Mouse (Mus musculus): ENCODE measurements around the gene Dmap1.

- no peak for TF ChIP-seq CTCF (IDR thresholded peaks at IDR 0.05; ENCODE audit: low read depth, low read length)
- TF ChIP-seq TAL1 (conservative IDR thresholded peaks at IDR 0.05; ENCODE audit: low read depth, low read length), result no peak
- TF ChIP-seq GATA1 (IDR thresholded peaks at IDR 0.05; ENCODE audit: borderline replicate concordance, low read length), result no peak
- TF ChIP-seq GATA2 (IDR thresholded peaks at IDR 0.05; ENCODE audit: borderline replicate concordance, low read depth, low read length), result no peak
- TF ChIP-seq POLR2AphosphoS5 (IDR thresholded peaks at IDR 0.05; ENCODE audit: insufficient replicate concordance, low read depth, low read length), result no peak
Observed at GRCm38 (mm10) chr4:117680963-117681362, 1.1 kb downstream of the Dmap1 start.

Data from G1E (cell line).